Mouse (Mus musculus): ENCODE measurements around the gene Gm11077. TPM values are rescaled to one million over a fixed set of nuclear protein-coding genes. Genes with fewer than 3 reads are reported as not detected.

Gm11077 gene
- not detected for total RNA-seq (2022)

- DNase-seq (ENCODE audit: low spot score in 2 of 2): no peak
Measured at GRCm38 (mm10) chr6:140729272-140729671, at the start of gene Gm11077. TSS of gene Gm11077 (plus strand) at chr6:140729284.

GRCm38 (mm10) chr6:140680713-140681112 is 48.4 kb upstream of the Gm11077 start:
- no peak for DNase-seq (ENCODE audit: low spot score in 2 of 2)

- no peak for DNase-seq (ENCODE audit: low spot score in 2 of 2)
Measured at GRCm38 (mm10) chr6:140682829-140683228, 46.3 kb upstream of the Gm11077 start.

GRCm38 (mm10) chr6:140684403-140684802 is 44.7 kb upstream of the Gm11077 start:
- no peak for DNase-seq (ENCODE audit: low spot score in 2 of 2)

- no peak for DNase-seq (ENCODE audit: low spot score in 2 of 2)
Measured at GRCm38 (mm10) chr6:140689617-140690404, 39.3 kb upstream of the Gm11077 start.

GRCm38 (mm10) chr6:140692160-140692559 is 36.9 kb upstream of the Gm11077 start:
- DNase-seq (ENCODE audit: low spot score in 2 of 2): no peak

GRCm38 (mm10) chr6:140696192-140696879 is 32.7 kb upstream of the Gm11077 start:
- no peak for DNase-seq (ENCODE audit: low spot score in 2 of 2)

GRCm38 (mm10) chr6:140697994-140698393 is 31.1 kb upstream of the Gm11077 start:
- DNase-seq (ENCODE audit: low spot score in 2 of 2): peak in 1 of 2 experiments; percentile 43

- no peak for DNase-seq (ENCODE audit: low spot score in 2 of 2)
Measured at GRCm38 (mm10) chr6:140698596-140698995, 30.5 kb upstream of the Gm11077 start.

GRCm38 (mm10) chr6:140701259-140701658 is 27.8 kb upstream of the Gm11077 start:
- no peak for DNase-seq (ENCODE audit: low spot score in 2 of 2)

- DNase-seq (ENCODE audit: low spot score in 2 of 2): no peak
Measured at GRCm38 (mm10) chr6:140705132-140705531, 24.0 kb upstream of the Gm11077 start.

- DNase-seq (ENCODE audit: low spot score in 2 of 2): no peak
Measured at GRCm38 (mm10) chr6:140706056-140706455, 23.0 kb upstream of the Gm11077 start.

- no peak for DNase-seq (ENCODE audit: low spot score in 2 of 2)
Measured at GRCm38 (mm10) chr6:140708059-140708458, 21.0 kb upstream of the Gm11077 start.

GRCm38 (mm10) chr6:140709415-140710107 is 19.5 kb upstream of the Gm11077 start:
- no peak for DNase-seq (ENCODE audit: low spot score in 2 of 2)

GRCm38 (mm10) chr6:140712754-140713153 is 16.3 kb upstream of the Gm11077 start:
- DNase-seq (ENCODE audit: low spot score in 2 of 2): peak in 1 of 2 experiments; percentile 64

GRCm38 (mm10) chr6:140714905-140715365 is 14.1 kb upstream of the Gm11077 start:
- DNase-seq (ENCODE audit: low spot score in 2 of 2): peak; percentile 28 to 47

- no peak for DNase-seq (ENCODE audit: low spot score in 2 of 2)
Measured at GRCm38 (mm10) chr6:140722058-140722457, 7.0 kb upstream of the Gm11077 start.

GRCm38 (mm10) chr6:140730669-140731401 is 1.8 kb downstream of the Gm11077 start:
- DNase-seq (ENCODE audit: low spot score in 2 of 2): no peak

GRCm38 (mm10) chr6:140731402-140731730 is 2.3 kb downstream of the Gm11077 start:
- peak in 1 of 2 experiments; percentile 45 for DNase-seq (ENCODE audit: low spot score in 2 of 2)

- no peak for DNase-seq (ENCODE audit: low spot score in 2 of 2)
Measured at GRCm38 (mm10) chr6:140732971-140733640, 4.0 kb downstream of the Gm11077 start.

- DNase-seq (ENCODE audit: low spot score in 2 of 2): no peak
Measured at GRCm38 (mm10) chr6:140733641-140733986, 4.5 kb downstream of the Gm11077 start.
